9 mouse cellular contexts compared by ENCODE assay signal in genomic region chr2:60089528-60090247, GRCm38 (mm10).
DNase-seq lines count a peak whose midpoint lies in the region; ATAC-seq and TF ChIP-seq lines count a peak whose summit lies in the region.
"Had no signal": no experiment of that assay in that cellular context is flagged by ENCODE, and none has a peak within 500 bp of the region (broad histone marks: within the 10 kb centered on the region; RNA-seq: fewer than 3 reads in every experiment).

No protein-coding gene starts in this region.

- DNase-seq in kidney, adult 2 months, result peak; percentile 50
- no peak for DNase-seq in kidney, adult 11 months
- no peak for DNase-seq in forebrain, embryonic 11.5 days (ENCODE audit: low spot score)
- DNase-seq in spleen, postnatal 14 days (ENCODE audit: low spot score in 2 of 2), result no peak
- DNase-seq in right cerebral cortex, adult 18-20 months, result no peak
- DNase-seq in gastrocnemius, postnatal 14 days, result no peak

- no peaks in the 10 kb centered on the region for H3K36me3 ChIP-seq in kidney, adult 2 months (ENCODE audit: control insufficient read depth, insufficient read depth, low read length)
- no peaks in the 10 kb centered on the region for H3K36me3 ChIP-seq in forebrain, embryonic 11.5 days (ENCODE audit: control insufficient read depth, insufficient read depth, low read length)
- no peaks in the 10 kb centered on the region for H3K36me3 ChIP-seq in intestine, embryonic 16.5 days (ENCODE audit: control insufficient read depth, insufficient read depth, low read length)
- no peaks in the 10 kb centered on the region for H3K36me3 ChIP-seq in midbrain, embryonic 15.5 days (replicated peaks)

- no peak for TF ChIP-seq POLR2A in kidney, adult 2 months (IDR thresholded peaks at IDR 0.05; ENCODE audit: low read depth, low read length)

- WGBS in kidney, adult 2 months, result 20% methylated on average over 15 of the region's 15 CpGs
- WGBS in forebrain, embryonic 11.5 days, result 41% methylated on average over 15 of the region's 15 CpGs
- WGBS in intestine, embryonic 16.5 days, result 51% methylated on average over 15 of the region's 15 CpGs
- whole genome bisulfite sequencing in midbrain, embryonic 15.5 days, result 34% methylated on average over 15 of the region's 15 CpGs

- intact Hi-C loops in gastrocnemius, postnatal 14 days (cut with DNase I; ENCODE audit: low total_unique reads), result no loop called here

- peaks cover 17% of the 10 kb centered on the region for H3K4me1 ChIP-seq in kidney, adult 2 months (ENCODE audit: control insufficient read depth, insufficient read depth, low read length)
- 0 out of 2 replicates have a peak, but pooled peaks cover 3% of the 10 kb centered on the region for H3K4me1 ChIP-seq in forebrain, embryonic 11.5 days (replicated peaks; ENCODE audit: control insufficient read depth, insufficient read depth, low read length)
- H3K4me1 ChIP-seq in intestine, embryonic 16.5 days (ENCODE audit: control insufficient read depth, insufficient read depth, low read length), result peaks cover 9% of the 10 kb centered on the region
- H3K4me1 ChIP-seq in midbrain, embryonic 15.5 days, result peaks cover 12% of the 10 kb centered on the region; the same call in 1 of the 2 replicates

- H3K27me3 ChIP-seq in kidney, adult 2 months (replicated peaks; ENCODE audit: control insufficient read depth, insufficient read depth, low read length), result no peaks in the 10 kb centered on the region
- no peaks in the 10 kb centered on the region for H3K27me3 ChIP-seq in forebrain, embryonic 11.5 days (ENCODE audit: control insufficient read depth, insufficient read depth, low read length)
- no peaks in the 10 kb centered on the region for H3K27me3 ChIP-seq in intestine, embryonic 16.5 days (replicated peaks; ENCODE audit: control insufficient read depth, insufficient read depth, low read length)
- no peaks in the 10 kb centered on the region for H3K27me3 ChIP-seq in midbrain, embryonic 15.5 days (replicated peaks)

- peak overlapping the region; percentile 41 for H3K4me3 ChIP-seq in kidney, adult 2 months (ENCODE audit: insufficient read depth, low read depth, low read length)
- H3K4me3 ChIP-seq in forebrain, embryonic 11.5 days (ENCODE audit: low read depth, low read length), result no peak overlapping the region
- H3K4me3 ChIP-seq in intestine, embryonic 16.5 days (ENCODE audit: low read length), result no peak overlapping the region
- peak overlapping the region; percentile 8 for H3K4me3 ChIP-seq in midbrain, embryonic 15.5 days
- H3K4me3 ChIP-seq: embryonic facial prominence, embryonic 10.5 days had no signal

- no peak for TF ChIP-seq CTCF in kidney, adult 2 months (conservative IDR thresholded peaks at IDR 0.05; ENCODE audit: insufficient read depth, insufficient read length, low read depth, low read length)

- H3K27ac ChIP-seq in kidney, adult 2 months (ENCODE audit: insufficient read depth, low read depth, low read length), result peak overlapping the region; percentile 49
- H3K27ac ChIP-seq in forebrain, embryonic 11.5 days (ENCODE audit: low read depth, low read length), result no peak overlapping the region
- no peak overlapping the region for H3K27ac ChIP-seq in intestine, embryonic 16.5 days (ENCODE audit: low read length)
- peak overlapping the region; percentile 66 for H3K27ac ChIP-seq in midbrain, embryonic 15.5 days
- H3K27ac ChIP-seq: embryonic facial prominence, embryonic 10.5 days had no signal

- no peaks in the 10 kb centered on the region for H3K9me3 ChIP-seq in forebrain, embryonic 11.5 days (ENCODE audit: control insufficient read depth, low read length)
- H3K9me3 ChIP-seq in intestine, embryonic 16.5 days (ENCODE audit: control insufficient read depth, low read length), result no peaks in the 10 kb centered on the region
- no peaks in the 10 kb centered on the region for H3K9me3 ChIP-seq in midbrain, embryonic 15.5 days
- H3K9me3 ChIP-seq: embryonic facial prominence, embryonic 10.5 days had no signal

- H3K4me2 ChIP-seq in forebrain, embryonic 11.5 days (ENCODE audit: low read depth, low read length, severe bottlenecking), result peak overlapping the region; percentile 29; the same call in 1 of the 2 replicates
- no peak overlapping the region for H3K4me2 ChIP-seq in intestine, embryonic 16.5 days (ENCODE audit: low read depth, low read length)
- peak overlapping the region; percentile 35 for H3K4me2 ChIP-seq in midbrain, embryonic 15.5 days

- 0 out of 2 replicates have a peak overlapping the region, but pooled peaks have one; percentile 20 for H3K9ac ChIP-seq in forebrain, embryonic 11.5 days (ENCODE audit: low read length)
- H3K9ac ChIP-seq in intestine, embryonic 16.5 days (ENCODE audit: low read depth, low read length), result no peak overlapping the region
- 0 out of 2 replicates have a peak overlapping the region, but pooled peaks have one; percentile 2 for H3K9ac ChIP-seq in midbrain, embryonic 15.5 days

- ATAC-seq in forebrain, embryonic 11.5 days (replicated peaks; ENCODE audit: low FRiP score), result no peak
- peak; percentile 61 for ATAC-seq in intestine, embryonic 16.5 days
- peak; percentile 81 for ATAC-seq in midbrain, embryonic 15.5 days (replicated peaks)

Comparison
In these comparisons a context has a peak if more than half of its experiments do, and no peak if none do; other contexts are left out.
1. H3K27ac ChIP-seq: peak in kidney, adult 2 months (single experiment) and midbrain, embryonic 15.5 days (single experiment); none in forebrain, embryonic 11.5 days (single experiment) and intestine, embryonic 16.5 days (single experiment).
2. H3K4me3 ChIP-seq: peak in kidney, adult 2 months (single experiment) and midbrain, embryonic 15.5 days (single experiment); none in forebrain, embryonic 11.5 days (single experiment) and intestine, embryonic 16.5 days (single experiment).